Mouse (Mus musculus) layer of hippocampus, postnatal 36 days (tissue): ENCODE measurements around the gene Ldlrap1. TPM values are rescaled to one million over a fixed set of nuclear protein-coding genes. Genes with fewer than 3 reads are reported as not detected.
A peak's percentile ranks its signal among the peaks of the same experiment; 100 is the strongest.
"Not testable (repeated sequence)": the region's sequence is repeated elsewhere in the genome, so short reads cannot be mapped to it uniquely, and the experiment has no call there.

ENCODE experiments used
- DNase-seq, 2 experiments: peaks; one replicate each; pipeline ENCODE4 v3.0.0; 2022
- total RNA-seq, 2 experiments: library from RNA; stranded (reverse); gene quantifications; 2 replicates each; pipeline ENCODE4 v1.2.3; 2021

The Ldlrap1 gene
- total RNA-seq, result 1 to 10 TPM; 1.8 to 2.7 TPM

GRCm38 (mm10) chr4:134767426-134768225 is at the start of gene Ldlrap1:
Gene Ldlrap1 (minus strand): TSS chr4:134768024.
- peak; percentile 51 to 67 for DNase-seq

- no peak for DNase-seq
These were observed 46.4 kb upstream of the Ldlrap1 start for GRCm38 (mm10) chr4:134814229-134814571.

- DNase-seq, result no peak
These were observed 45.8 kb upstream of the Ldlrap1 start for GRCm38 (mm10) chr4:134813406-134814228.

- DNase-seq, result peak; percentile 20 to 36
These were observed 36.9 kb upstream of the Ldlrap1 start for GRCm38 (mm10) chr4:134804765-134805164.

GRCm38 (mm10) chr4:134802765-134803164 is 34.9 kb upstream of the Ldlrap1 start:
- DNase-seq, result no peak

- DNase-seq, result no peak
These were observed 34.3 kb upstream of the Ldlrap1 start for GRCm38 (mm10) chr4:134802155-134802554.

- DNase-seq, result no peak
These were observed 32.9 kb upstream of the Ldlrap1 start for GRCm38 (mm10) chr4:134800693-134801092.

GRCm38 (mm10) chr4:134800098-134800497 is 32.3 kb upstream of the Ldlrap1 start:
- DNase-seq, result peak; percentile 24 to 32

GRCm38 (mm10) chr4:134799272-134799671 is 31.4 kb upstream of the Ldlrap1 start:
- peak; percentile 40 to 45 for DNase-seq

GRCm38 (mm10) chr4:134798861-134799260 is 31.0 kb upstream of the Ldlrap1 start:
- DNase-seq, result no peak

- no peak for DNase-seq
These were observed 29.8 kb upstream of the Ldlrap1 start for GRCm38 (mm10) chr4:134797621-134798020.

GRCm38 (mm10) chr4:134796581-134797361 is 28.9 kb upstream of the Ldlrap1 start:
- DNase-seq, result no peak

- no peak for DNase-seq
These were observed 28.1 kb upstream of the Ldlrap1 start for GRCm38 (mm10) chr4:134795819-134796485.

GRCm38 (mm10) chr4:134794959-134795358 is 27.1 kb upstream of the Ldlrap1 start:
- DNase-seq, result not testable (repeated sequence)

GRCm38 (mm10) chr4:134793213-134793956 is 25.6 kb upstream of the Ldlrap1 start:
- DNase-seq, result peak in 1 of 2 experiments; percentile 30

GRCm38 (mm10) chr4:134791731-134792130 is 23.9 kb upstream of the Ldlrap1 start:
- DNase-seq, result no peak

- no peak for DNase-seq
These were observed 19.1 kb upstream of the Ldlrap1 start for GRCm38 (mm10) chr4:134786946-134787345.

- DNase-seq, result no peak
These were observed 16.9 kb upstream of the Ldlrap1 start for GRCm38 (mm10) chr4:134784701-134785100.

GRCm38 (mm10) chr4:134779136-134779934 is 11.5 kb upstream of the Ldlrap1 start:
- no peak for DNase-seq

GRCm38 (mm10) chr4:134776246-134776645 is 8.4 kb upstream of the Ldlrap1 start:
- no peak for DNase-seq
